Mouse (Mus musculus) left cerebral cortex, postnatal 10 days (tissue): ENCODE measurements at regions not wholly inside any gene's neighbourhood (a gene's known extent, or its start where the extent isn't known, plus 50 kb on each side); places are given as distances from the start of the nearest gene placed in this dataset.

Experiments
- DNase-seq, 2 experiments: peaks; one replicate each; pipeline ENCODE4 v3.0.0; 2021 to 2022; ENCODE audit warnings: low spot score in 2 of 2, mixed read lengths in 1 of 2; ENCODE audit errors: extremely low spot score in 1 of 2
- intact Hi-C: fragments of 180-260 bp; cut with DNase I; formaldehyde crosslinking; loops from one replicate; pipeline ENCODE4 v1.15.1; 2025

GRCm38 (mm10) chrX:99602268-99602885 lies 131.3 kb upstream of the Pja1 start:
- intact Hi-C loops: no loop called here
- DNase-seq: no peak

- DNase-seq: no peak
- intact Hi-C loops: no loop called here
These were observed 124.4 kb upstream of the Pja1 start for GRCm38 (mm10) chrX:99595493-99595892.

GRCm38 (mm10) chrX:99593872-99594487 lies 122.9 kb upstream of the Pja1 start:
- intact Hi-C loops: no loop called here
- no peak for DNase-seq

GRCm38 (mm10) chrX:99592980-99593379 lies 121.9 kb upstream of the Pja1 start:
- no peak for DNase-seq
- intact Hi-C loops: no loop called here

- no peak for DNase-seq
- intact Hi-C loops: no loop called here
These were observed 116.2 kb upstream of the Pja1 start for GRCm38 (mm10) chrX:99587284-99587683.

- intact Hi-C loops: no loop called here
- DNase-seq: no peak
These were observed 115.2 kb upstream of the Pja1 start for GRCm38 (mm10) chrX:99586282-99586681.

GRCm38 (mm10) chrX:99585703-99586102 lies 114.6 kb upstream of the Pja1 start:
- DNase-seq: no peak
- intact Hi-C loops: no loop called here

GRCm38 (mm10) chrX:99582611-99583010 lies 111.5 kb upstream of the Pja1 start:
- no peak for DNase-seq
- intact Hi-C loops: no loop called here

- no peak for DNase-seq
- intact Hi-C loops: no loop called here
These were observed 110.8 kb upstream of the Pja1 start for GRCm38 (mm10) chrX:99581632-99582466.

- no peak for DNase-seq
- intact Hi-C loops: no loop called here
These were observed 108.1 kb upstream of the Pja1 start for GRCm38 (mm10) chrX:99579206-99579605.

- intact Hi-C loops: no loop called here
- no peak for DNase-seq
These were observed 107.7 kb upstream of the Pja1 start for GRCm38 (mm10) chrX:99578796-99579195.

- intact Hi-C loops: loop anchor here (2.0 kb wide), 1 partner anchor 440 kb away; no protein-coding TSS in a partner anchor
- DNase-seq: no peak
These were observed 104.0 kb upstream of the Pja1 start for GRCm38 (mm10) chrX:99575105-99575504.

GRCm38 (mm10) chrX:99574441-99575103 lies 103.5 kb upstream of the Pja1 start:
- intact Hi-C loops: loop anchor here (2.0 kb wide), 1 partner anchor 440 kb away; no protein-coding TSS in a partner anchor

GRCm38 (mm10) chrX:99570161-99570560 lies 99.1 kb upstream of the Pja1 start:
- intact Hi-C loops: no loop called here
- DNase-seq: no peak

More at GRCm38 (mm10) chrX:99574441-99575103, 103.5 kb upstream of the Pja1 start:
- peak in 1 of 2 experiments; percentile 62 for DNase-seq

GRCm38 (mm10) chrX:99568244-99568643 lies 97.2 kb upstream of the Pja1 start:
- intact Hi-C loops: no loop called here
- DNase-seq: no peak

GRCm38 (mm10) chrX:99567367-99568164 lies 96.5 kb upstream of the Pja1 start:
- peak in 1 of 2 experiments; percentile 37 for DNase-seq

GRCm38 (mm10) chrX:99561995-99562394 lies 90.9 kb upstream of the Pja1 start:
- DNase-seq: peak; percentile 17 to 41
- intact Hi-C loops: no loop called here

More at GRCm38 (mm10) chrX:99567367-99568164, 96.5 kb upstream of the Pja1 start:
- intact Hi-C loops: no loop called here

GRCm38 (mm10) chrX:99560699-99561098 lies 89.6 kb upstream of the Pja1 start:
- intact Hi-C loops: no loop called here
- no peak for DNase-seq
